Mouse (Mus musculus): ENCODE results near the gene Bbc3.
"Not testable (repeated sequence)": the region's sequence is repeated elsewhere in the genome, so short reads cannot be mapped to it uniquely, and the experiment has no call there.

The Bbc3 gene

DNA sequence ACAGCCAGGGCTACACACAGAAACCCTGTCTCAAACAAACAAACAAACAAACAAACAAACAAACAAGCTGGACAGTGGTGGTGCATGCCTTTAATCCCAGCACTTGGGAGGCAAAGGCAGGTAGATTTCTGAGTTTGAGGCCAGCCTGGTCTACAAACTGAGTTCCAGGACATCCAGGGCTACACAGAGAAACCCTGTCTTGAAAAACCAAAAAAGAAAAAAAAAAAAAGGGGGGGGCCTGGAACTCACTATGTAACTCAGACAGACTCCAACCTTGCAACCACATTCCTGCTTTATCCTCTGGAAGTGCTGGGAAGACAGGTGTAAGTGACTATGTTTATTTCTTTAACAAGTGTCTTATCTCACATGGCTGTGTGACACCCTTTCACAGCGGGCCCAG is at the start of gene Bbc3:
Bbc3 (plus strand) TSS at position 301 of the 400 bp plus-strand sequence.
- not testable (repeated sequence) for DNase-seq

DNA sequence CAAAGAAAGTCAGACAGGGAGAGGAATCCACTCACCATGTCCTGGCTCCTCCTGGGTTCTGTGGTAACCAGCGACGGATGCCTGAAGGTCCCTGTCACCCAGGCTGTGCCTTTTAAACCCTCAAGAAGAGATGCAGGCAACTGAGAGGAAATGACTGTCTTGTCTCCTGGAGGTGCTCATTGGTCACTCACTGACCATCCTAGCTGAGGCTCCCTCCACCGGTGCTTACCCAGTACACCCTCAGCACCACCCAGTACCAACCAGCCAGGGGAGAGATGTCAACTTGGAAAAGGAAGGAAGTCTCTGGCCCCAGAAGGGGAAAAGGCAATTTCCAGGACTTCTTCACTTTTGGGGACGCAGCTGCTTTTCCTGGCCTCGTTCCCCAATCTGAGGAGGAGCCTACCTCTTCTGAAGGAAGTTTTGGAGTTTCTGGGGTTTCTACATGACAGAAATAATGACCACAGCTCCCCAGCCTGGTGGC is 49.0 kb upstream of the Bbc3 start, which contains the start of gene C5ar1:
C5ar1 (minus strand) TSS at position 431 of the 481 bp plus-strand sequence.
- DNase-seq: no peak

DNA sequence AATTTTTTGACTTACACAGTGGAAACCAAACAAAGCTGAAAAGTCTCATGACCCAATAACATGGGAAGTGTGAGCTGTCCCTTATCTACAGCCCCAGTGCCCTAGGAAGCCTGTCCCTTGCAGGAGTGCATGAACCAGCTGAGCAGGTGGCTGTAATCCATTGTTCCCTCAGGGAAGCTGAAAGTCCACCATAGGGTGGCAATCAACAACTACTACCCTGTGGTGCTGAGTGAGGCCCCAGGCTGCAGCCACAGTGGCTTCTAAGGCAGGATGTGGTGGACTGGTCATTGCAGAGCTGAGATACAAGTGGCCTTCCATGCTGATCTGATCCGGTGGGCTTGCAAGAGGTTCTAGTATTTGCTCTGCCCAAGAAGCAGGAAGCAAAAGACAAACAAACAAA is 47.1 kb upstream of the Bbc3 start:
- DNase-seq: no peak

DNA sequence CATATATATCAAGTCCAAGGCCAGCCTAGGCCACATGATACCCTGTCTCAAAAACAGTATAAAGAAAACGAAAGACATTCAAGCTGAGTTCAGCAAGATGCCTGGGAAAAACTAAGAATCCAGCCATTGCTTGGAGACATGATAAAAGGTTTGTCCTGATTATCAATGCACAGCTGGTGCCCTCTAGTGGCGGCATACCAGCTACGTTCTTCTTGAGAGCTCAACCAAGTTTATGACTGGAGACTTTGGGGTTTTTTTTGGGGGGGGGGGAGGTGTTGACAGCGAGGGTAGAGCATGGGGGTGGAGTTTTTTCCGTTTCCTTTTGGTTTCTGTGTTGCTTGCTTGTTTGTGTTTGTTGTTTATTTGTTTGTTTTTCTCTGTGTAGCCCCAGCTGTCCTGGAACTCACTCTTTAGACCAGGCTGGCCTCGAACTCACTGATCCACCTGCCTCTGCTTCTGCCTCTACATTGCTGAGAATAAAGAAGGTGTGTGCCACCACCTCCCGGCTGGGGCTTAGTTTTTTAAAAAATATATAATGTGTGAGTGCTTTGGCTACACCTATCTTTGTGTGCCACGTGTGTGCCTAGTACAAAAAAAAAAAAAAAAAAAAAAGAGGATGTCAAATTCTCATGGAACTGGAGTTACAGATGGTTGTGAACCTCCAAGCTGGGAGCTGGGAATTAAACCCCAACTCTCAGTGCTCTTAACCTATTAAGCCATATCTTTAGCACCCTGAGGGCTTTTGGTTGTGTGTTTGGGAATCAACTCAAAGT is 45.0 kb upstream of the Bbc3 start:
- peak; percentile 85 for DNase-seq

DNA sequence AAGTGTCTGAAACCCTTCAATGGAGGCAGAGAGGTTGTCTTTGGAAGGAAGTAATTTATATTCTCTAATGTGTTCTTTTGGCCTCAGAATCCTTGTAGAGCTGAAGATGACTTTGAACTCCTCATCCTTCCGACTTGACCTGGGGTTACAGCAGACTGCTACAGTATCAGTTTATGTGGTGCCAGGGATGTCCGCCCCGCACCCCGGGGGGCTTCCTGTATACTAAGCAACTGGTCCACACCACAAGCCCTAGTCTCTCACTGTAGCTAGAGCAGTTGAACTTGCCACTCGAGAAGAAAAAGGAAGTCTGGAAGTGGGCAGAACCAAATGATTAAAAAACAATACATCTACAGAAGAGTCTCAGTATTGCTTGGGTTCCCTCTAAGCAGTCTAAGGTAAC is 44.4 kb upstream of the Bbc3 start:
- no peak for DNase-seq

DNA sequence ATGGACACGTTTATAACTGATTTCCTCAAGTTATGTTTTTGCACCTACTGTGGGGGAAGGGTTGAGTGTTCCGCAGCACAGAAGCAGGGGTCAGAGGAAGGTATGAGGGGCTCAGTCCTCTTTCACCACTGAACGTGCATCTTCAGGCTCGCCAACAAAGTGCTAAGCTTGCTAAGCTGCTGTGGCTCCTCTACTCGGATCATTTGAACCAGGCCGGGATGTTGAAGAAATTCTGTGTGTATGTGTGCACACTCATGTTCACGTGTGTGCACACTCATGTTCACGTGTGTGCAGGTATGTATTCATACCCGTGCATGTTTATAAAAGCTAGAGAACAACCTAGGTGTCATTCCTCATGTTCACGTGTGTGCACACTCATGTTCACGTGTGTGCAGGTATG is 42.3 kb upstream of the Bbc3 start:
- no peak for DNase-seq

DNA sequence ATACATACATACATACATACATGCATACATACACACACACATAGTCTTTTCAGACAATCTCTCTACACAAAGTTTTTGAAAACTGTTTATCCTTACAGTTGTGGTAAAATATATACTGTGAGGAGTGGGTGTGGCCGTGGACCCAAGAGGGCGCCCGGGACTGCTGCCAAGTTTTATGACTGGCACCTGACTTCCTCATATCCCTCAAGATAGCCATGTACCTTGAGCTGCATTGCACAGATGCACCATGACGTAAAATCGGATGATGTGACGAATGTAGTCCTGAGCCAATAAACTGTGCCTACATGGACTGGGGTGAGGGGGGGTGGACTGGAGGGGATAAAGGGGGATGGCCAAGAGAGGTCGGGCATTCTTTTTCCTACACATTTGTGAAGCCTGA is 41.6 kb upstream of the Bbc3 start:
- not testable (repeated sequence) for DNase-seq

DNA sequence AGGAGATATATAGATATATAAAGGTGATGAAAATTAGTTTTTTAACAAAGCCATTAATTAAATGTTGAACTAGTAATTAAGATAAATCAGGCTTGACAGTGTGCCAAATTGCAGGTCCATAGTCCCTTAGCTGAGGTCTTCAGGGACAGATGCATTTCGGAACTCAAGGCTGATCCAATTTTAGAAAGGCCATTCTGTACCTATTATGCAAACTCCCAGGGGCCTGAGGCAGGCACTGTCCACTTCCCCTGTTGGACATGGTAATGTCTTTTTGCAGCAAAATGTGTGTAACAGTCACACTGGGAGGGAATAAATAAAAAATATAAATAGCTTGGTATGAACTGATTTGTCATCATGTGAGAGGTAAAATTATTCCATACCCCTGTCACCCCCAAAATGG is 37.1 kb upstream of the Bbc3 start:
- DNase-seq: no peak

DNA sequence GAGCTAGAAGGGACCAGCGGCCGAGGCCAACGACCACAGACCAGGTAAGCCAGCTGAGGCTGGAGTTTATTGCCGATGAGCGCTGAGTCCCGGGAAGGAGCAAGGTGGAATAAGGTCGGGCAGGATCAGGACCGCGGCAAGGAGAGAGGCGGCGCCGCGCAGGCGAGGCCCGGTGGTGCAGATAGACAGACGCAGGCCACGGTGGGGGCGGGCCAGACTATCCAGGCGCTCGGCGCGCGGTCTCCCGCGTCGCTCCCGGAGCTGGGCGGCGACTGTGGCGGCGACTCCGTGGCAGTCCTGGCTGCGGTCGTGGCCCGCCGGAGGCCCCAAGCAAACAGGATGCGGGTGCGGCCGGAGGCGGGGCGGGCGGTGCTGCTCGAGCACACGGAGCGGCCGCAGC is 35.5 kb upstream of the Bbc3 start:
- DNase-seq: peak; percentile 69

DNA sequence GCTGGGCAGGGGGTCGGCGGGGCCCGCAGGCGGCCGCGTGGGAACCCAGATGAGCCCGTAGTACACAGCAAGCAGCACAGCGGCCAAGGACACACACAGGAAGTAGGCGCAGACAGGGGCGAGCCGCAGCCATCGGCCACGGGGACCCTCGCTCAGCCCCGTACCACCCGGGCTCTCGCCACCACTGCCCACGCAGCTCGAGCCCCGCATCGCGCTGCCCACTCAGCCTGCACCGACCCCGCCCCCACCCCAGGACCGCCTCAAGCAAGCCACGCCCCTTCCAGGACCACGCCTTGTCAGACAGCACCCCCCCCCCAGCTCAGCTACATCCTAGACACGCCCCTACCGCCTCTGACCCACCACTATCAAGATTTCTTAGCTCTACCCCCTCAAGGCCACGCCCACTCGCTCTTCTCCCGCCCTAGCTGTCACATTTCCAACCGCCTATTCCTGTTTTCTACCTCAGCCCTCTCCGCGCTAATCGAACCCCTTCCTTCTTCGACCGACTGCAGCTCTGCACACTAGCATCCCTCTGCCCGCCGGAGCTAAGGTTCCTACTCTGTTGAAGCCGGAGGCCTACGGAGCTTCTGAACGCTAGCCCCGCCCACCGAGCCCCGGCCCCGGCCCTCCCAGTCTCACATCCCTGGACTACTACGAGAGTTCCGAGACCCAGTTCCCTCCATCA is 35.0 kb upstream of the Bbc3 start, which contains the start of gene Inafm1:
Inafm1 (minus strand) TSS at position 537 of the 685 bp plus-strand sequence.
- peak; percentile 88 for DNase-seq

DNA sequence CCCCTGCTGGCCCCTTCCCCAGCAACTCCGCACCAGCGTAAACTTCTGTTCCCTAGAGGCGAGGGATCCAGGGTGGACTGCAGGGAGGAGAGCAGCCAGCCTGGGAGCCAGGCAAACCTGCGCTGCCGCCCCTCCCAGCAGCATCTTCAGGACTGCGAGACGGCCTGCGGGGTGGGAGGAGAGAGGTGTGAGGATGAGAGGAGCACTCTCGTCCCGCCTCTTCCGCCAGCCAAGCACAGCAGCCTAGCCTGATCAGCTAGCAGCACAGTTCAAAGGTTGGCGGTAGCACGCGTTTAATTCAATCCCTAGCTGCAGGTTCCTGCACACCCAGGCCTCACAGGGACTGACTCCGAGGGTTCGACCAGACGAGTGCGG is 34.4 kb upstream of the Bbc3 start:
- no peak for DNase-seq

DNA sequence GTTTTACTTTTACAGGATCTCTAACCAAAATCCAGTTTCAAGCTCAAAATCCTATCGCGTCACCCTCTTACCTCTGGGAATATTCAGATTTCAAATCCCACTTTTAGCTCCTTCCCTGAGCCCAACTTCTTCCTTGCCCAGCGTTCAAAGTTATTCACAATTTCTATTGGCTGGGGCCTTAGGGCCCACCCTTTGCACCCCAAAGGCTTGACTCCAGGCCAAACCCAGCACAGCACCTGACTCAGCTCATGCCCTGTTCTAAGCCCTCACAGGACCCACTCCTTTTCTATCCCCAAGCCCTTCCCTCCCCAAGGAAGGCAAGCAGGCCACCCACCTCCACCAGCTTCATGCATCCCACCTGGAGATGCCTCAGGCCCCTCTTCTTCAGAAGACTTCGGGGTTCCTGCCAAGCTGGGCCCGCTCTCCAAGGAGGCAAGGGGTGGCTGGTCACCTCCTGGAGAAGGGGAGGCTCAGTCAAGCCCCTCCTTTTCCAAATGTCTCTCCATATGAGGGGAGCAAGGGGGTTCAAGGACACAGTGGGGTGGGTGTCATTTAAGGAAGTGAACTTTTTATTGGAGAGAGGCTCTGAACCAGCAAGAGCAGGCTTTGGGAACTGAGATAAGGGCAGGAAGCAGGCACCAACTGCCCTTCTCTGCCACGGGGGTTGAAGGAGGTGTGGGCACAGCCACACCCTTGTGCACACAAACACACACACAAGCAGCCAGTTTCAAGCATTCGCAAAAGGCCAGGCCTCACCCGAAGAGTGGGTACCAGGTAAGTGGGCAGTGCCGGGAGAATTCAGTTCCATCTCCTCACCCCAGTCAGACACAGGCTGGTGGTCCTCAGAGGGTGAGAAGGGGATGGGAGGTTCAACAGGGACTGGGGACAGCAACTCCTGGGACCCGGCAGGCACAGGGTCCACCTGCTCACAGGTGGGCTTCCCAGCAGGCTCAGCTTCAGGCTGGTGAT is 33.0 kb upstream of the Bbc3 start:
- no peak for DNase-seq

DNA sequence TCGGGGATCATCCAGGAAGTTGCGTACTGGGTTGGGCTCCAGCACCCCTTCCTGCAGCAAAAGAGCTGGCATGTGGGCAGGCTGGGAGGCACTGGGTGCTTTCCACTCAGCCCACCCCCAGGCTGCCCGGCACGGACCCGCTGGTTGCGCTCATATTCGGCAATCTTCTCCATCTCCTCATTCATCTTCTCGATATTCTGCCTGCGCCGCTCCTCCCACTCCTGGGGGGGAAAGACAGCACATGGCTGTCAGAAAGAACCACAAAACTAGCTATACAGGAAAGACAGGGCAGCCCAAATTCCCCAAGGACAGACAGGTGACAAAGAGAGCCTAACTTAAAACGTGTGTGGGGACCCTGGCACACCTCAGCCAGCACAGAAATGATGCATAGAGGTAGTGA is 27.5 kb upstream of the Bbc3 start:
- DNase-seq: no peak

DNA sequence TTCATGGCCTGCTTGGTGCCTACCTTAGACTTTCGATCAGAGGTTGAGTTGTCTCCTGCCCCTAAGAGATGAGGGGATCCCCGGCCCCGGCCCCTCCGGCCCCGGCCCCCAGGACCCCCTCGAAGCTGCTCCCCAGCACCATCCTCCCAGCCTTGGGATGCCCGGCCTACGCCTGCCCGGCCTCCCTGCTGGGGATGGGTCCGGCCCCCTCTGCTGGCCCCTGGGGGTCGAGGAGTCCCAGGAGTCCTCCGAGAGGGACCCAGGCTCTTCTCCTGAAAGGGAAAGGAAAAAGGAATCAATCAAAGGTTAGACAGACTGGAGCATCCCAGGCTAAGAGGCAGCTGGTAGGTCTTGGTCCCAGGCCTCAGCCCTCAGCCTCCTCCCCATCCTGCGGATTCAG is 25.9 kb upstream of the Bbc3 start:
- DNase-seq: no peak

DNA sequence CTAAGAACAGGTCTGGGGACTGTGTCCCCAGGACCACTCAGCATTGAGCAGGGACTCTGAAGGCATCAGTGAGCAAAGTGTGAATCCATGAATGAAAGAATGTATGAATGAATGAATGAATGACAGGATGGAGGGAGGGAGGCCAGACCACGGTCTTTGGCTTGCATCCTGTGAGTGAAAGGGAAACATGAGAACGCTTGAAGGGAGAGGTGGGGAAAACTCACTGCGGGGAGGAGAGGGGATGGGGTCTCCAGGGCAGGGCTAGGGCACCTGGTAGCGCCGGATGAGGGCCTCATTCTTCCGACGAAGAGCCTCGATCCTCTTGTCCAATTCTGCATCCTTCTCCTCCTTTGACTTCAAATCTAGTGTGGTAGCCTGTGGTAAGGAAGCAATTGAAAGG is 24.2 kb upstream of the Bbc3 start:
- no peak for DNase-seq

DNA sequence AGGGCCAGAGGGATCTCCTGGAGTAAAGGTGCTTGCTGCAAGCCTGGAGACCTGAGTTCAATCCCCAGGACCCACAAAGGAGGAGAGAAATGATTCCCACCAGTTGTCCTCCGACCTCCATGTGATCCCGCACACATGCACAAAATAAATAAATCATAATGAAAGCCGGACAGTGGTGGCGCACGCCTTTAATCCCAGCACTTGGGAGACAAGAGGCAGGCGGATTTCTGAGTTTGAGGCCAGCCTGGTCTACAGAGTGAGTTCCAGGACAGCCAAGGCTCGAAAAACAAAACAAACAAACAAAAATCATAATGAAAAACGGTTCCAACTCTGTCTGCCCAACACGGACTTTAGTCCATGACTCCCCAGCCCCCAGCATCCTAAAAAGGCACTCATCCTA is 23.3 kb upstream of the Bbc3 start:
- no peak for DNase-seq

DNA sequence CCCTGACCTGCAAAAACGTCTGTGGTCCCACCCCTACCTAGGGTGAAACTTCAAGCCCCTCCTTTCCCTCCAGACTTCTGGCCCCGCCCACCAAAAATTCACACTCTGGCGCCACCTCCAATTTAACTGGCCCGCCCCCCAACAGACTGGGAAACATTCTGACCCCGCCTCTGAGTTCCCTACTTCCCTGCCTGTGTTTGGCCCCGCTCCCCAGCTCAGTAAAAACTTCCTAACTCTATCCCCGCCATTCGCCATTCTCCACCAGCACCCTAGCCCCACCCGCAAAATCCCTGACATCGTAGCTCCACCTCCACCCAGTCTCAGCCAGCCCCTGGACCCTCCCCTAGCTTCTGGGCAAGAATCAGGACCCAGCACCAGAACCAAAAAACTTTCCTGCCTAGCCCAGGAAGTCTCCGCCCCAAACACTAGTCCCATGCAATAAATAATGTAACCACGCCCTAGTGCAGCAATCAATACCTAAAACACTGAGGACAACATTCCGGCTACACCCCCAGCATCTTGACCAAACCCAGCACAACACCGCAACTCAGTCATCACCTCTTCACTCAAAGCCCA is 22.7 kb upstream of the Bbc3 start:
- DNase-seq: peak; percentile 83

DNA sequence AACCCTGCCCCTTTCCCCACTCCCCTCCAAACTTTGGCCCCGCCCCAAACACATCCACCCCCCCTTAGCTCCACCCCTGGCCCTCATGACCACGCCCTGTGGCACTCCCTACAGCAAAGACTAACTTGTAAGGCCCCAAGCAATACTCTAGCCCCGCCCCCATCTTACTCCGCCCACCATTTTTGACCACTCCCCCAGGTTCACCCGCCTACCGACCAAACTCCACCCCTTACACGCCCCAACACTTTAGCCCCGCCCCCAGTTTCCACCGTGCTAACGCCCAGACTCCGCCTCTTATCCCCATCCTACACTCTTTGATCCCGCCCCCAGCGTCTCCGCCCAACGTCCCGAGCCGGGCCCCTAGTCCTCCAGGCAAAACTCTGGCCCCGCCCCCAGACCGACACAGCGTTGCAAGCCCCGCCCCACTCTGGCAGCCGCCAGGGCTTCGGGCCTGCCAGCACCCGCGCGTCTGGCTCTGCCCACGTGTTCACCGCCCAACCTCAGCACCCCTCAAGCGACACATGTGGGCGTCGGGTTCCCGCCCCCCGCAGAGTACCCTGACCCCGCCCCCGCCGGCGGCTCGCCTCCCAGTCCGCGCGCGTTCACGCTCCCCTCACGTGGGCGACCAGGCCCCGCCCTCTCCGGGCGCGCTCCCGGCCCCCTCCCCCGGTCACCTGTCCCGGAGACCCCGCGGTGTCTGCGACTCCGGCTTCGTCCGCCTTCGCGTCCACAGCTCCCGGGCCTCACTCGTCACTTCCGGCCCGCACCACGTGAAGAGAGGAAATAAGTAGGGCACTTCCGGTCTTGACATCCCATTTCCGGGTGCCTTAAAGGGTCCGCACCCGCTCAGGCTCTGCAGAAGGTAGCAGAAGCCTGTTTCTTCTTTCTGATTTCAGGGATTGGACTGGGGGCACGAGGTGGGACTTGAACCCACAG is 21.9 kb upstream of the Bbc3 start, which contains the start of gene Ccdc9:
Ccdc9 (minus strand) TSS at position 770 of the 936 bp plus-strand sequence.
- peak; percentile 100 for DNase-seq

DNA sequence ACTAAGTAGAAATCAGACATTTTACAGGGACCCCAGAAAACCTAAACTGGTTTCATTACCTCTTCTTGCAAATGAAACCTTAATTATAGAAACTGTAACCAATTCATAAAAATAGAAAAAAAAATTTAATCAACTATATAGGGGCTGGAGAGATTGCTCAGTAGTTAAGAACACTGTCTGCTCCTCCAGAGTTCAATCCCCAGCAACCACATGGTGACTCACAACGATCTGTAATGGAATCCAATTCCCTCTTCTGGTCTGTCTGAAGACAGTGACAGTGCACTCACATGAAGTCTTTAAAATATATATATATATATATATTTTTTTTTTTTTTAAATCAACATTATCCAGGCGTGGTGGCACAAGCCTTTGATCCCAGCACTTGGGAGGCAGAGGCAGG is 21.2 kb upstream of the Bbc3 start:
- DNase-seq: no peak

DNA sequence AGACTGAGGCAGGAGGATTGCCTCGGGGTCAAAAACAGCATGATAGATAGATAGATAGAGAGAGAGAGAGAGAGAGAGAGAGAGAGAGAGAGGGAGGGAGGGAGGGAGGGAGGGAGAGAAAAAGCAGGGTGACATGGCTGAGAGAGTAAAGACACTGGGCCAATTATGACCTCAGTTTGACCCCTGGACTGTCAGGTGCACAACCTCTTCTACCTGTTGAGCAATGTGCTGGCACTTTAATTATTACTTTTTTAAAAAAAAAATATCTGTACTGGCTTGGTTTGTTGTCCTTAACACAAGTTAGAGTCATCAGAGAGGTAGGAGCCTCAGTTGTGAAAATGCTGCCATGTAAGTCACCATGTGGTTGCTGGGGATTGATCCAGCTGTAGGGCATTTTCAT is 20.4 kb upstream of the Bbc3 start:
- DNase-seq: no peak

DNA sequence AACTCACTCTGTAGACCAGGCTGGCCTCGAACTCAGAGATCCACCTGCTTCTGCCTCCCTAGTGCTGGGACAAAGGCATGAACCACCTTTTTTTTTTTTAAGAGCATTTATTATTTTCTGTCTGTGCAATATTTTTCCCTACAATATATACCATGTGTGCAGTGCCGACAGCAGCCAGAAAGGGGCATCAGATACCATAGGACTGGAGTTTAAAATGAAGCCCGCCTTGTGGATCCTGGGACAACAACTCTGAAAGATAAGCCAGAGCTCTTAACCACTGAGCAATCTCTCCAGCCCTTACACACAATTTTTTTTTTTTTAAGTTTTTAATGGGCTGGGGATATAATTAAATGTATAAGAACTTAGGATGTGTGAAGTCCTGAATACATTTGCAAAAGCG is 13.8 kb upstream of the Bbc3 start:
- no peak for DNase-seq
